Mouse (Mus musculus): Measurements from ENCODE around the gene Plb1. TPM values are rescaled to one million over a fixed set of nuclear protein-coding genes. Genes with fewer than 3 reads are reported as not detected.
A peak's percentile ranks its signal among the peaks of the same experiment; 100 is the strongest.

The Plb1 gene
- polyA plus RNA-seq, 1 experiment from 2014 or later, result 0.15 TPM

GRCm38 (mm10) chr5:32199136-32199535 lies 33.4 kb upstream of the Plb1 start:
- no peaks in the 10 kb centered on the region for H3K9me3 ChIP-seq (ENCODE audit: control insufficient read depth, low read length)

GRCm38 (mm10) chr5:32199594-32199993 lies 32.9 kb upstream of the Plb1 start:
- Histone ChIP-seq H3K36me3 (ENCODE audit: control insufficient read depth, insufficient read depth, low read length) (no peaks in the 10 kb centered on the region), H3K9me3 (ENCODE audit: control insufficient read depth, low read length) (no peaks in the 10 kb centered on the region), H3K27me3 (ENCODE audit: control insufficient read depth, insufficient read depth, low read length) (no peaks in the 10 kb centered on the region), H3K4me1 (ENCODE audit: control insufficient read depth, insufficient read depth, low read length) (no peaks in the 10 kb centered on the region), H3K9ac (ENCODE audit: low read length) (no peak overlapping the region), H3K4me2 (ENCODE audit: low read depth) (no peak overlapping the region), H3K4me3 (ENCODE audit: low read depth, low read length) (no peak overlapping the region), H3K27ac (ENCODE audit: low read depth, low read length) (no peak overlapping the region)
- ATAC-seq (ENCODE audit: insufficient read depth, low FRiP score, low TSS enrichment), result no peak
- WGBS, result 97% methylated on average over 3 of the region's 3 CpGs
- DNase-seq (ENCODE audit: low spot score), result no peak

More at GRCm38 (mm10) chr5:32199136-32199535, 33.4 kb upstream of the Plb1 start:
- H3K4me2 ChIP-seq (ENCODE audit: low read depth), result no peak overlapping the region
- no peak for ATAC-seq (ENCODE audit: insufficient read depth, low FRiP score, low TSS enrichment)
- H3K27me3 ChIP-seq (ENCODE audit: control insufficient read depth, insufficient read depth, low read length), result no peaks in the 10 kb centered on the region
- H3K4me1 ChIP-seq (ENCODE audit: control insufficient read depth, insufficient read depth, low read length), result no peaks in the 10 kb centered on the region
- no peaks in the 10 kb centered on the region for H3K36me3 ChIP-seq (ENCODE audit: control insufficient read depth, insufficient read depth, low read length)
- H3K4me3 ChIP-seq (ENCODE audit: low read depth, low read length), result no peak overlapping the region
- H3K27ac ChIP-seq (ENCODE audit: low read depth, low read length), result no peak overlapping the region
- H3K9ac ChIP-seq (ENCODE audit: low read length), result no peak overlapping the region
- no peak for DNase-seq (ENCODE audit: low spot score)
- WGBS, result 85% methylated on average over 3 of the region's 3 CpGs

- no peak for ATAC-seq (ENCODE audit: insufficient read depth, low FRiP score, low TSS enrichment)
- Histone ChIP-seq H3K36me3 (ENCODE audit: control insufficient read depth, insufficient read depth, low read length) (no peaks in the 10 kb centered on the region), H3K4me2 (ENCODE audit: low read depth) (no peak overlapping the region), H3K4me3 (ENCODE audit: low read depth, low read length) (no peak overlapping the region), H3K4me1 (ENCODE audit: control insufficient read depth, insufficient read depth, low read length) (no peaks in the 10 kb centered on the region), H3K27me3 (ENCODE audit: control insufficient read depth, insufficient read depth, low read length) (no peaks in the 10 kb centered on the region), H3K9me3 (ENCODE audit: control insufficient read depth, low read length) (no peaks in the 10 kb centered on the region), H3K9ac (ENCODE audit: low read length) (no peak overlapping the region), H3K27ac (ENCODE audit: low read depth, low read length) (no peak overlapping the region)
- no peak for DNase-seq (ENCODE audit: low spot score)
- 75% methylated on average over 4 of the region's 4 CpGs for WGBS
Measured at GRCm38 (mm10) chr5:32204653-32205052, 27.9 kb upstream of the Plb1 start.

- no peak overlapping the region for H3K4me2 ChIP-seq (ENCODE audit: low read depth)
- no peaks in the 10 kb centered on the region for H3K4me1 ChIP-seq (ENCODE audit: control insufficient read depth, insufficient read depth, low read length)
- no peak for DNase-seq (ENCODE audit: low spot score)
- no peaks in the 10 kb centered on the region for H3K36me3 ChIP-seq (ENCODE audit: control insufficient read depth, insufficient read depth, low read length)
- WGBS, result 86% methylated on average over 2 of the region's 2 CpGs
- ATAC-seq (ENCODE audit: insufficient read depth, low FRiP score, low TSS enrichment), result no peak
- H3K27me3 ChIP-seq (ENCODE audit: control insufficient read depth, insufficient read depth, low read length), result no peaks in the 10 kb centered on the region
- no peak overlapping the region for H3K27ac ChIP-seq (ENCODE audit: low read depth, low read length)
- no peak overlapping the region for H3K9ac ChIP-seq (ENCODE audit: low read length)
- no peak overlapping the region for H3K4me3 ChIP-seq (ENCODE audit: low read depth, low read length)
- no peaks in the 10 kb centered on the region for H3K9me3 ChIP-seq (ENCODE audit: control insufficient read depth, low read length)
Measured at GRCm38 (mm10) chr5:32206726-32207125, 25.8 kb upstream of the Plb1 start.

GRCm38 (mm10) chr5:32208460-32208859 lies 24.0 kb upstream of the Plb1 start:
- Histone ChIP-seq H3K4me3 (ENCODE audit: low read depth, low read length) (no peak overlapping the region), H3K27ac (ENCODE audit: low read depth, low read length) (no peak overlapping the region), H3K36me3 (ENCODE audit: control insufficient read depth, insufficient read depth, low read length) (no peaks in the 10 kb centered on the region), H3K4me2 (ENCODE audit: low read depth) (no peak overlapping the region), H3K4me1 (ENCODE audit: control insufficient read depth, insufficient read depth, low read length) (no peaks in the 10 kb centered on the region), H3K9me3 (ENCODE audit: control insufficient read depth, low read length) (no peaks in the 10 kb centered on the region), H3K27me3 (ENCODE audit: control insufficient read depth, insufficient read depth, low read length) (no peaks in the 10 kb centered on the region), H3K9ac (ENCODE audit: low read length) (no peak overlapping the region)
- 83% methylated on average over 8 of the region's 8 CpGs for WGBS
- no peak for ATAC-seq (ENCODE audit: insufficient read depth, low FRiP score, low TSS enrichment)
- DNase-seq (ENCODE audit: low spot score), result no peak

- no peak for ATAC-seq (ENCODE audit: insufficient read depth, low FRiP score, low TSS enrichment)
- WGBS, result 77% methylated on average over 2 of the region's 2 CpGs
Measured at GRCm38 (mm10) chr5:32211011-32211410, 21.5 kb upstream of the Plb1 start.

GRCm38 (mm10) chr5:32213746-32214145 lies 18.8 kb upstream of the Plb1 start:
- no peaks in the 10 kb centered on the region for H3K36me3 ChIP-seq (ENCODE audit: control insufficient read depth, insufficient read depth, low read length)
- H3K27ac ChIP-seq (ENCODE audit: low read depth, low read length), result no peak overlapping the region
- no peak overlapping the region for H3K4me3 ChIP-seq (ENCODE audit: low read depth, low read length)
- DNase-seq (ENCODE audit: low spot score), result no peak
- 57% methylated on average over 4 of the region's 4 CpGs for WGBS
- no peak for ATAC-seq (ENCODE audit: insufficient read depth, low FRiP score, low TSS enrichment)
- no peak overlapping the region for H3K4me2 ChIP-seq (ENCODE audit: low read depth)
- no peaks in the 10 kb centered on the region for H3K9me3 ChIP-seq (ENCODE audit: control insufficient read depth, low read length)
- H3K4me1 ChIP-seq (ENCODE audit: control insufficient read depth, insufficient read depth, low read length), result no peaks in the 10 kb centered on the region
- H3K27me3 ChIP-seq (ENCODE audit: control insufficient read depth, insufficient read depth, low read length), result no peaks in the 10 kb centered on the region
- H3K9ac ChIP-seq (ENCODE audit: low read length), result no peak overlapping the region

More at GRCm38 (mm10) chr5:32211011-32211410, 21.5 kb upstream of the Plb1 start:
- Histone ChIP-seq H3K9ac (ENCODE audit: low read length) (no peak overlapping the region), H3K36me3 (ENCODE audit: control insufficient read depth, insufficient read depth, low read length) (no peaks in the 10 kb centered on the region), H3K4me1 (ENCODE audit: control insufficient read depth, insufficient read depth, low read length) (no peaks in the 10 kb centered on the region), H3K9me3 (ENCODE audit: control insufficient read depth, low read length) (no peaks in the 10 kb centered on the region), H3K4me2 (ENCODE audit: low read depth) (no peak overlapping the region), H3K27ac (ENCODE audit: low read depth, low read length) (no peak overlapping the region), H3K4me3 (ENCODE audit: low read depth, low read length) (no peak overlapping the region), H3K27me3 (ENCODE audit: control insufficient read depth, insufficient read depth, low read length) (no peaks in the 10 kb centered on the region)
- DNase-seq (ENCODE audit: low spot score), result no peak

- Histone ChIP-seq H3K27ac (ENCODE audit: low read depth, low read length) (no peak overlapping the region), H3K27me3 (ENCODE audit: control insufficient read depth, insufficient read depth, low read length) (no peaks in the 10 kb centered on the region), H3K4me3 (ENCODE audit: low read depth, low read length) (no peak overlapping the region), H3K36me3 (ENCODE audit: control insufficient read depth, insufficient read depth, low read length) (no peaks in the 10 kb centered on the region), H3K9me3 (ENCODE audit: control insufficient read depth, low read length) (no peaks in the 10 kb centered on the region), H3K9ac (ENCODE audit: low read length) (no peak overlapping the region), H3K4me1 (ENCODE audit: control insufficient read depth, insufficient read depth, low read length) (no peaks in the 10 kb centered on the region), H3K4me2 (ENCODE audit: low read depth) (no peak overlapping the region)
- ATAC-seq (ENCODE audit: insufficient read depth, low FRiP score, low TSS enrichment), result no peak
- DNase-seq (ENCODE audit: low spot score), result peak; percentile 58
- 72% methylated on average over 10 of the region's 10 CpGs for WGBS
Measured at GRCm38 (mm10) chr5:32215510-32215909, 17.0 kb upstream of the Plb1 start.

- Histone ChIP-seq H3K4me1 (ENCODE audit: control insufficient read depth, insufficient read depth, low read length) (no peaks in the 10 kb centered on the region), H3K27ac (ENCODE audit: low read depth, low read length) (no peak overlapping the region), H3K9me3 (ENCODE audit: control insufficient read depth, low read length) (no peaks in the 10 kb centered on the region), H3K36me3 (ENCODE audit: control insufficient read depth, insufficient read depth, low read length) (no peaks in the 10 kb centered on the region), H3K4me3 (ENCODE audit: low read depth, low read length) (no peak overlapping the region), H3K4me2 (ENCODE audit: low read depth) (no peak overlapping the region), H3K9ac (ENCODE audit: low read length) (no peak overlapping the region), H3K27me3 (ENCODE audit: control insufficient read depth, insufficient read depth, low read length) (no peaks in the 10 kb centered on the region)
- WGBS, result 84% methylated on average over 4 of the region's 4 CpGs
- ATAC-seq (ENCODE audit: insufficient read depth, low FRiP score, low TSS enrichment) (no peak), DNase-seq (ENCODE audit: low spot score) (no peak)
Measured at GRCm38 (mm10) chr5:32216465-32216864, 16.0 kb upstream of the Plb1 start.
